In the genomic region with DNA sequence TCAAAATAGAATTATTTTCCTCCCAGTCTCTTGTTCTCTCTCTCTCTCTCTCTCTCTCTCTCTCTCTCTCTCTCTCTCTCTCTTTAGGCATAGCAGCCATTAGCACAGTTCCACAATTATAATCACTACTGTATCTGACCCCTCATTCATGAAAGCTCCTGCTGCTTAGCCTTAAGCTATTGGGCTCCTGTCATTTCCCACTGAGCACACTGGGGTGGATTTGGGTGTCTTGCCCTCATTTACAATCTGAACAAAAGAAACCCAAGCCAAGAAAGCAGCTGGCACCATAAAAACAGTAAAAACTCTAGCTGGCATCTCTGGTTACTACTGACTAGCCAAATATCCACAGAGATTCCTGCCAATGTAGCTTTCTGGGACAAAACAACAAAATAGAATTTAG, we compare ENCODE assay signal across 16 mouse cellular contexts.
DNase-seq lines count a peak whose midpoint lies in the region; ATAC-seq and TF ChIP-seq lines count a peak whose summit lies in the region.
"Had no signal": no experiment of that assay in that cellular context is flagged by ENCODE, and none has a peak within 500 bp of the region (broad histone marks: within the 10 kb centered on the region; RNA-seq: fewer than 3 reads in every experiment).

No protein-coding gene starts in this region.

- no peaks in the 10 kb centered on the region for H3K4me1 ChIP-seq in hindbrain, postnatal 0 days (ENCODE audit: insufficient read depth, low read length)
- H3K4me1 ChIP-seq: embryonic facial prominence, embryonic 13.5 days; limb, embryonic 10.5 days; liver, embryonic 15.5 days had no signal

- ATAC-seq in hindbrain, postnatal 0 days: peak; percentile 83
- ATAC-seq: intestine, postnatal 0 days; Patski had no signal

- no peak for TF ChIP-seq CTCF in layer of hippocampus, adult 2 months (conservative IDR thresholded peaks at IDR 0.05)
- TF ChIP-seq CTCF in brain, embryonic 14.5 days (IDR thresholded peaks at IDR 0.05; ENCODE audit: borderline replicate concordance, extremely low read depth, insufficient read depth, insufficient read length): no peak
- no peak for TF ChIP-seq CTCF in hindbrain, postnatal 0 days (IDR thresholded peaks at IDR 0.05; ENCODE audit: low read depth)

- peak overlapping the region; percentile 61; the same call in 1 of the 2 replicates for H3K27ac ChIP-seq in layer of hippocampus, adult 2 months
- H3K27ac ChIP-seq in hindbrain, postnatal 0 days: no peak overlapping the region
- H3K27ac ChIP-seq: embryonic facial prominence, embryonic 13.5 days; limb, embryonic 10.5 days; liver, embryonic 15.5 days had no signal

- no peaks in the 10 kb centered on the region for H3K36me3 ChIP-seq in hindbrain, postnatal 0 days (ENCODE audit: insufficient read depth, low read length)
- H3K36me3 ChIP-seq: embryonic facial prominence, embryonic 13.5 days; limb, embryonic 10.5 days; liver, embryonic 15.5 days had no signal

- H3K9ac ChIP-seq in hindbrain, postnatal 0 days (replicated peaks; ENCODE audit: low read length): no peak overlapping the region
- H3K9ac ChIP-seq: embryonic facial prominence, embryonic 13.5 days; liver, embryonic 15.5 days had no signal

- H3K9me3 ChIP-seq in hindbrain, postnatal 0 days (ENCODE audit: low read length): no peaks in the 10 kb centered on the region
- H3K9me3 ChIP-seq: embryonic facial prominence, embryonic 13.5 days; limb, embryonic 10.5 days; liver, embryonic 15.5 days had no signal

- no peak overlapping the region for H3K4me2 ChIP-seq in hindbrain, postnatal 0 days (ENCODE audit: low read depth, low read length)
- H3K4me2 ChIP-seq: embryonic facial prominence, embryonic 13.5 days; liver, embryonic 15.5 days had no signal

- DNase-seq in layer of hippocampus, adult 2 months (ENCODE audit: low spot score in 2 of 2): peak in 1 of 2 experiments; percentile 8
- DNase-seq in layer of hippocampus, postnatal 36 days: no peak
- DNase-seq in adipocyte (ENCODE audit: low spot score): peak; percentile 81
- peak; percentile 92 for DNase-seq in brain, embryonic 14.5 days (ENCODE audit: low read depth)
- peak; percentile 65 for DNase-seq in hindbrain, postnatal 0 days (ENCODE audit: low spot score)
- no peak for DNase-seq in embryo, embryonic 9.5 days (ENCODE audit: extremely low spot score)
- no peak for DNase-seq in heart, adult 8-10 months (ENCODE audit: low spot score)
- DNase-seq: adrenal gland, adult 2 months; heart, postnatal 14 days; lung, postnatal 4 days had no signal

- H3K4me3 ChIP-seq in layer of hippocampus, adult 2 months: no peak overlapping the region
- no peak overlapping the region for H3K4me3 ChIP-seq in hindbrain, postnatal 0 days (ENCODE audit: low read length)
- H3K4me3 ChIP-seq: embryonic facial prominence, embryonic 13.5 days; limb, embryonic 10.5 days; liver, embryonic 15.5 days had no signal

- TF ChIP-seq POLR2A in brain, embryonic 14.5 days (IDR thresholded peaks at IDR 0.05; ENCODE audit: borderline replicate concordance, extremely low read depth, insufficient read depth, insufficient read length, poor library complexity, severe bottlenecking): no peak

- no peaks in the 10 kb centered on the region for H3K27me3 ChIP-seq in hindbrain, postnatal 0 days (ENCODE audit: insufficient read depth, low read length)
- H3K27me3 ChIP-seq: CH12.LX; embryonic facial prominence, embryonic 13.5 days; liver, embryonic 15.5 days; Patski had no signal

Comparison
In these comparisons a context has a peak if more than half of its experiments do, and no peak if none do; other contexts are left out.
1. DNase-seq: peak in adipocyte (single experiment), brain, embryonic 14.5 days (single experiment) and hindbrain, postnatal 0 days (single experiment); none in layer of hippocampus, postnatal 36 days (0 of 2), embryo, embryonic 9.5 days (single experiment) and heart, adult 8-10 months (single experiment).